Mouse (Mus musculus): Measurements from ENCODE around the gene Trp63.
"Not testable (repeated sequence)": the region's sequence is repeated elsewhere in the genome, so short reads cannot be mapped to it uniquely, and the experiment has no call there.

Gene Trp63

GRCm38 (mm10) chr16:25683531-25684248 is at the start of gene Trp63:
Gene Trp63, plus strand, starts transcription at chr16:25683763.
- DNase-seq (ENCODE audit: inconsistent ontology term): peak; percentile 29

- DNase-seq (ENCODE audit: inconsistent ontology term): not testable (repeated sequence)
Measured at GRCm38 (mm10) chr16:25644716-25645115, 38.8 kb upstream of the Trp63 start.

- peak; percentile 12 for DNase-seq (ENCODE audit: inconsistent ontology term)
Measured at GRCm38 (mm10) chr16:25660510-25661235, 22.9 kb upstream of the Trp63 start.

- no peak for DNase-seq (ENCODE audit: inconsistent ontology term)
Measured at GRCm38 (mm10) chr16:25663116-25663515, 20.4 kb upstream of the Trp63 start.

GRCm38 (mm10) chr16:25673861-25674440 is 9.6 kb upstream of the Trp63 start:
- peak; percentile 3 for DNase-seq (ENCODE audit: inconsistent ontology term)

- no peak for DNase-seq (ENCODE audit: inconsistent ontology term)
Measured at GRCm38 (mm10) chr16:25680369-25680768, 3.2 kb upstream of the Trp63 start.

- no peak for DNase-seq (ENCODE audit: inconsistent ontology term)
Measured at GRCm38 (mm10) chr16:25682533-25682932, 1.0 kb upstream of the Trp63 start.

GRCm38 (mm10) chr16:25684572-25684971 is 1.0 kb downstream of the Trp63 start:
- no peak for DNase-seq (ENCODE audit: inconsistent ontology term)

- no peak for DNase-seq (ENCODE audit: inconsistent ontology term)
Measured at GRCm38 (mm10) chr16:25690612-25691011, 7.0 kb downstream of the Trp63 start.

- no peak for DNase-seq (ENCODE audit: inconsistent ontology term)
Measured at GRCm38 (mm10) chr16:25701252-25701651, 17.7 kb downstream of the Trp63 start.

GRCm38 (mm10) chr16:25706260-25706659 is 22.7 kb downstream of the Trp63 start:
- DNase-seq (ENCODE audit: inconsistent ontology term): no peak

- no peak for DNase-seq (ENCODE audit: inconsistent ontology term)
Measured at GRCm38 (mm10) chr16:25715790-25716189, 32.2 kb downstream of the Trp63 start.

GRCm38 (mm10) chr16:25723131-25723530 is 39.6 kb downstream of the Trp63 start:
- peak; percentile 74 for DNase-seq (ENCODE audit: inconsistent ontology term)

- DNase-seq (ENCODE audit: inconsistent ontology term): no peak
Measured at GRCm38 (mm10) chr16:25727001-25727400, 43.4 kb downstream of the Trp63 start.

- no peak for DNase-seq (ENCODE audit: inconsistent ontology term)
Measured at GRCm38 (mm10) chr16:25727957-25728506, 44.5 kb downstream of the Trp63 start.

GRCm38 (mm10) chr16:25736912-25737311 is 53.3 kb downstream of the Trp63 start:
- DNase-seq (ENCODE audit: inconsistent ontology term): no peak

GRCm38 (mm10) chr16:25737623-25738050 is 54.1 kb downstream of the Trp63 start:
- DNase-seq (ENCODE audit: inconsistent ontology term): peak; percentile 12

GRCm38 (mm10) chr16:25746807-25747206 is 63.2 kb downstream of the Trp63 start:
- DNase-seq (ENCODE audit: inconsistent ontology term): peak; percentile 25

- no peak for DNase-seq (ENCODE audit: inconsistent ontology term)
Measured at GRCm38 (mm10) chr16:25751866-25752265, 68.3 kb downstream of the Trp63 start.

- DNase-seq (ENCODE audit: inconsistent ontology term): no peak
Measured at GRCm38 (mm10) chr16:25758108-25758507, 74.5 kb downstream of the Trp63 start.

- no peak for DNase-seq (ENCODE audit: inconsistent ontology term)
Measured at GRCm38 (mm10) chr16:25765549-25765948, 82.0 kb downstream of the Trp63 start.

- DNase-seq (ENCODE audit: inconsistent ontology term): no peak
Measured at GRCm38 (mm10) chr16:25774611-25775010, 91.0 kb downstream of the Trp63 start.

Data from Muller cell, postnatal 12 days (primary cell).